Mouse (Mus musculus): ENCODE measurements around the gene Sfxn5.

Sfxn5 gene

GRCm38 (mm10) chr6:85333000-85333669, at the start of gene Sfxn5:
Gene Sfxn5, minus strand, starts transcription at chr6:85333422.
- DNase-seq, result peak; percentile 95

- DNase-seq, result no peak
Observed at GRCm38 (mm10) chr6:85382791-85383190, 49.6 kb upstream of the Sfxn5 start.

GRCm38 (mm10) chr6:85381648-85382020, 48.4 kb upstream of the Sfxn5 start:
- no peak for DNase-seq

GRCm38 (mm10) chr6:85380901-85381647, 47.9 kb upstream of the Sfxn5 start:
- no peak for DNase-seq

- peak; percentile 87 to 90 for DNase-seq
Observed at GRCm38 (mm10) chr6:85380201-85380900, 47.1 kb upstream of the Sfxn5 start.

GRCm38 (mm10) chr6:85378629-85379028, 45.4 kb upstream of the Sfxn5 start:
- DNase-seq, result no peak

- no peak for DNase-seq
Observed at GRCm38 (mm10) chr6:85377876-85378275, 44.7 kb upstream of the Sfxn5 start.

- no peak for DNase-seq
Observed at GRCm38 (mm10) chr6:85377066-85377734, 44.0 kb upstream of the Sfxn5 start.

- DNase-seq, result peak; percentile 97 to 98
Observed at GRCm38 (mm10) chr6:85374734-85375114, 41.5 kb upstream of the Sfxn5 start.

- no peak for DNase-seq
Observed at GRCm38 (mm10) chr6:85373951-85374733, 40.9 kb upstream of the Sfxn5 start, which contains the start of gene Rab11fip5. Gene Rab11fip5, minus strand, starts transcription at chr6:85374634.

- DNase-seq, result no peak
Observed at GRCm38 (mm10) chr6:85373066-85373860, 40.0 kb upstream of the Sfxn5 start.

GRCm38 (mm10) chr6:85372496-85372895, 39.3 kb upstream of the Sfxn5 start:
- DNase-seq, result no peak

GRCm38 (mm10) chr6:85371859-85372405, 38.7 kb upstream of the Sfxn5 start:
- DNase-seq, result no peak

GRCm38 (mm10) chr6:85370666-85371430, 37.6 kb upstream of the Sfxn5 start:
- no peak for DNase-seq

GRCm38 (mm10) chr6:85370041-85370440, 36.8 kb upstream of the Sfxn5 start:
- no peak for DNase-seq

GRCm38 (mm10) chr6:85369181-85369860, 36.1 kb upstream of the Sfxn5 start:
- DNase-seq, result peak; percentile 60 to 73

GRCm38 (mm10) chr6:85368722-85369121, 35.5 kb upstream of the Sfxn5 start:
- peak in 1 of 2 experiments; percentile 67 for DNase-seq

GRCm38 (mm10) chr6:85368166-85368565, 34.9 kb upstream of the Sfxn5 start:
- no peak for DNase-seq

- no peak for DNase-seq
Observed at GRCm38 (mm10) chr6:85366387-85366786, 33.2 kb upstream of the Sfxn5 start.

GRCm38 (mm10) chr6:85364439-85364838, 31.2 kb upstream of the Sfxn5 start:
- DNase-seq, result no peak

Data from kidney, adult 8-10 months (tissue).